Mouse (Mus musculus): ENCODE measurements around the gene 1810062G17Rik. TPM values are rescaled to one million over a fixed set of nuclear protein-coding genes. Genes with fewer than 3 reads are reported as not detected.
A peak's percentile ranks its signal among the peaks of the same experiment; 100 is the strongest.

Gene 1810062G17Rik
- polyA plus RNA-seq, 1 experiment: 0.97 TPM

GRCm38 (mm10) chr3:36498224-36498623 is 22.5 kb downstream of the 1810062G17Rik start:
- TF ChIP-seq CTCF (IDR thresholded peaks at IDR 0.05; ENCODE audit: borderline replicate concordance, insufficient read depth, low read length) (no peak), POLR2A (IDR thresholded peaks at IDR 0.05; ENCODE audit: low read depth, low read length) (no peak)
- peaks cover 15% of the 10 kb centered on the region for H3K4me1 ChIP-seq (ENCODE audit: control insufficient read depth, insufficient read depth, low read length)
- no peak overlapping the region for H3K4me3 ChIP-seq (ENCODE audit: insufficient read depth, low read length)
- H3K27ac ChIP-seq (ENCODE audit: insufficient read depth, low read length): no peak overlapping the region

- Histone ChIP-seq H3K27ac (ENCODE audit: insufficient read depth, low read length) (no peak overlapping the region), H3K4me3 (ENCODE audit: insufficient read depth, low read length) (no peak overlapping the region), H3K4me1 (ENCODE audit: control insufficient read depth, insufficient read depth, low read length) (peaks cover 9% of the 10 kb centered on the region)
- no peak for TF ChIP-seq CTCF (IDR thresholded peaks at IDR 0.05; ENCODE audit: borderline replicate concordance, insufficient read depth, low read length)
- TF ChIP-seq POLR2A (IDR thresholded peaks at IDR 0.05; ENCODE audit: low read depth, low read length): no peak
Observed at GRCm38 (mm10) chr3:36499418-36499817, 23.7 kb downstream of the 1810062G17Rik start.

- no peak for TF ChIP-seq POLR2A (IDR thresholded peaks at IDR 0.05; ENCODE audit: low read depth, low read length)
- no peak for TF ChIP-seq CTCF (IDR thresholded peaks at IDR 0.05; ENCODE audit: borderline replicate concordance, insufficient read depth, low read length)
- H3K4me3 ChIP-seq (ENCODE audit: insufficient read depth, low read length): no peak overlapping the region
- H3K4me1 ChIP-seq (ENCODE audit: control insufficient read depth, insufficient read depth, low read length): peaks cover 3% of the 10 kb centered on the region
- H3K27ac ChIP-seq (ENCODE audit: insufficient read depth, low read length): no peak overlapping the region
Observed at GRCm38 (mm10) chr3:36500976-36501375, 25.2 kb downstream of the 1810062G17Rik start.

GRCm38 (mm10) chr3:36501546-36501945 is 25.8 kb downstream of the 1810062G17Rik start:
- H3K27ac ChIP-seq (ENCODE audit: insufficient read depth, low read length): no peak overlapping the region
- no peak overlapping the region for H3K4me3 ChIP-seq (ENCODE audit: insufficient read depth, low read length)
- TF ChIP-seq CTCF (IDR thresholded peaks at IDR 0.05; ENCODE audit: borderline replicate concordance, insufficient read depth, low read length): no peak
- TF ChIP-seq POLR2A (IDR thresholded peaks at IDR 0.05; ENCODE audit: low read depth, low read length): no peak
- H3K4me1 ChIP-seq (ENCODE audit: control insufficient read depth, insufficient read depth, low read length): peaks cover 3% of the 10 kb centered on the region

GRCm38 (mm10) chr3:36505306-36505705 is 29.6 kb downstream of the 1810062G17Rik start:
- no peak overlapping the region for H3K27ac ChIP-seq (ENCODE audit: insufficient read depth, low read length)
- no peak overlapping the region for H3K4me3 ChIP-seq (ENCODE audit: insufficient read depth, low read length)
- TF ChIP-seq POLR2A (IDR thresholded peaks at IDR 0.05; ENCODE audit: low read depth, low read length) (no peak), CTCF (IDR thresholded peaks at IDR 0.05; ENCODE audit: borderline replicate concordance, insufficient read depth, low read length) (no peak)
- peaks cover 3% of the 10 kb centered on the region for H3K4me1 ChIP-seq (ENCODE audit: control insufficient read depth, insufficient read depth, low read length)

- Histone ChIP-seq H3K4me3 (ENCODE audit: insufficient read depth, low read length) (no peak overlapping the region), H3K27ac (ENCODE audit: insufficient read depth, low read length) (no peak overlapping the region), H3K4me1 (ENCODE audit: control insufficient read depth, insufficient read depth, low read length) (peaks cover 2% of the 10 kb centered on the region)
- no peak for TF ChIP-seq CTCF (IDR thresholded peaks at IDR 0.05; ENCODE audit: borderline replicate concordance, insufficient read depth, low read length)
- no peak for TF ChIP-seq POLR2A (IDR thresholded peaks at IDR 0.05; ENCODE audit: low read depth, low read length)
Observed at GRCm38 (mm10) chr3:36505809-36506735, 30.3 kb downstream of the 1810062G17Rik start.

- no peak overlapping the region for H3K27ac ChIP-seq (ENCODE audit: insufficient read depth, low read length)
- TF ChIP-seq CTCF (IDR thresholded peaks at IDR 0.05; ENCODE audit: borderline replicate concordance, insufficient read depth, low read length) (no peak), POLR2A (IDR thresholded peaks at IDR 0.05; ENCODE audit: low read depth, low read length) (no peak)
Observed at GRCm38 (mm10) chr3:36511491-36511890, 35.8 kb downstream of the 1810062G17Rik start.

GRCm38 (mm10) chr3:36516196-36516595 is 40.5 kb downstream of the 1810062G17Rik start:
- Histone ChIP-seq H3K4me1 (ENCODE audit: control insufficient read depth, insufficient read depth, low read length) (no peaks in the 10 kb centered on the region), H3K27ac (ENCODE audit: insufficient read depth, low read length) (no peak overlapping the region), H3K4me3 (ENCODE audit: insufficient read depth, low read length) (no peak overlapping the region)
- TF ChIP-seq POLR2A (IDR thresholded peaks at IDR 0.05; ENCODE audit: low read depth, low read length) (no peak), CTCF (IDR thresholded peaks at IDR 0.05; ENCODE audit: borderline replicate concordance, insufficient read depth, low read length) (no peak)

More at GRCm38 (mm10) chr3:36511491-36511890, 35.8 kb downstream of the 1810062G17Rik start:
- Histone ChIP-seq H3K4me1 (ENCODE audit: control insufficient read depth, insufficient read depth, low read length) (no peaks in the 10 kb centered on the region), H3K4me3 (ENCODE audit: insufficient read depth, low read length) (no peak overlapping the region)

- Histone ChIP-seq H3K27ac (ENCODE audit: insufficient read depth, low read length) (no peak within 1 kb of the TSS), H3K4me1 (ENCODE audit: control insufficient read depth, insufficient read depth, low read length) (no peaks in the 10 kb centered on the region), H3K4me3 (ENCODE audit: insufficient read depth, low read length) (peak within 1 kb of the TSS; percentile 26)
- TF ChIP-seq POLR2A (IDR thresholded peaks at IDR 0.05; ENCODE audit: low read depth, low read length): no peak
- no peak for TF ChIP-seq CTCF (IDR thresholded peaks at IDR 0.05; ENCODE audit: borderline replicate concordance, insufficient read depth, low read length)
Observed at GRCm38 (mm10) chr3:36521073-36522060, 45.6 kb downstream of the 1810062G17Rik start, which contains the start of gene Gm11549. Gene Gm11549 (minus strand): TSS chr3:36521813.

Measured in embryonic fibroblast, embryonic 13.5 days (primary cell).